Mouse (Mus musculus): Measurements from ENCODE around the gene Hils1. TPM values are rescaled to one million over a fixed set of nuclear protein-coding genes. Genes with fewer than 3 reads are reported as not detected.
"Not testable (repeated sequence)": the region's sequence is repeated elsewhere in the genome, so short reads cannot be mapped to it uniquely, and the experiment has no call there.

Hils1 gene
- polyA plus RNA-seq, 1 experiment from 2014 or later, result not detected

GRCm38 (mm10) chr11:94957693-94958064, 9.7 kb upstream of the Hils1 start:
- WGBS, result 83% methylated on average over 9 of the region's 9 CpGs
- Histone ChIP-seq H3K27me3 (ENCODE audit: control insufficient read depth, insufficient read depth, low read length) (no peaks in the 10 kb centered on the region), H3K9ac (replicated peaks; ENCODE audit: low read depth, low read length) (no peak overlapping the region), H3K9me3 (ENCODE audit: control insufficient read depth, low read depth, low read length) (no peaks in the 10 kb centered on the region), H3K36me3 (ENCODE audit: control insufficient read depth, insufficient read depth, low read length) (no peaks in the 10 kb centered on the region), H3K4me1 (ENCODE audit: control insufficient read depth, insufficient read depth, low read length) (peaks cover 13% of the 10 kb centered on the region; the same call in 1 of the 2 replicates), H3K27ac (ENCODE audit: low read length) (peak overlapping the region; percentile 55; the same call in 1 of the 2 replicates), H3K4me3 (ENCODE audit: low read depth, low read length) (no peak overlapping the region), H3K4me2 (replicated peaks; ENCODE audit: low read depth, low read length) (no peak overlapping the region)
- no peak for ATAC-seq (ENCODE audit: insufficient number of reproducible peaks, insufficient read depth, low FRiP score, low read depth)

DNA sequence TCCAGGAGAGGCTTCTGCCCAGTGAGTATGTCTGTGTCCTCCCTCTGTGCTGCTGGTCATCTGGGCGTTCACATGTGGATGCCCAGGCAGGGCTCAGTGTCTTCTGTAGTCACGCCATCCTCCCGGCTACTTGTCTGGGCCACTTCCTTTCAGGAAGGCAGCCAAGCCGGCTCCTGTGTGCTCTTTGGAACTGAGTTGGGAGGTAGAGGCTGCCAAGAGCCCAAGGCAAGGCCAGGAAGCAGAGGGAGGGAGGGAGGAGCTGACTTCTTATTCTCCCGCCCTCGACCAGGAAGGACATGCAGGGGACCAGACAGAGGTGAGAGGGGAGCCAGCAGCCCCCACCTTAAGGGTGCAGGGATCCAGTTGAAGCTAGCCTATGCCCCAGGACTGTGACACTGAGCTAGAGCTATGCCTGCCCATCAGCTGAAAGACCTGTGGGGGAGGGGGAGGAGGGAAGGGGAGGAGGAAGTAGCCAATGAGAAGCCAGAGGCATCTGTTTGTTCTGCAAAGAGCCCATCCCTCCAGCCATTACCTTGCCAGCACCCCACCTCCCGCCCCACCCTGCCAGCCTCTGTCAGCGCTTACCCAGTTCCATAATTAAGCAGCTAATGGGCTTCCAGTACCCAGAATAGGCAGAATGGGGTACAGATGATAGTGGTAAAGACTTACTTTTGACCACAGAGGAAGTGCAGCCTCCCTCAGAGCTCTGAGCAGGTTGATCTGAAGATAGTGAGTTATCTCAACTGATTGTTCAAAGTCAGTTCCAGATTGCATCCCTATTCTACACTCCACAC, 9.1 kb upstream of the Hils1 start:
- H3K4me1 ChIP-seq (ENCODE audit: control insufficient read depth, insufficient read depth, low read length), result peaks cover 14% of the 10 kb centered on the region; the same call in 1 of the 2 replicates
- H3K27me3 ChIP-seq (ENCODE audit: control insufficient read depth, insufficient read depth, low read length), result no peaks in the 10 kb centered on the region
- no peak overlapping the region for H3K4me3 ChIP-seq (ENCODE audit: low read depth, low read length)
- no peak overlapping the region for H3K9ac ChIP-seq (replicated peaks; ENCODE audit: low read depth, low read length)
- no peaks in the 10 kb centered on the region for H3K36me3 ChIP-seq (ENCODE audit: control insufficient read depth, insufficient read depth, low read length)
- 15% methylated on average over 8 of the region's 8 CpGs for WGBS
- H3K4me2 ChIP-seq (replicated peaks; ENCODE audit: low read depth, low read length), result no peak overlapping the region; the same call in 1 of the 2 replicates
- no peaks in the 10 kb centered on the region for H3K9me3 ChIP-seq (ENCODE audit: control insufficient read depth, low read depth, low read length)
- ATAC-seq (ENCODE audit: insufficient number of reproducible peaks, insufficient read depth, low FRiP score, low read depth), result peak; percentile 66; the same call in 1 of the 2 replicates
- H3K27ac ChIP-seq (ENCODE audit: low read length), result peak overlapping the region; percentile 55; the same call in 1 of the 2 replicates

DNA sequence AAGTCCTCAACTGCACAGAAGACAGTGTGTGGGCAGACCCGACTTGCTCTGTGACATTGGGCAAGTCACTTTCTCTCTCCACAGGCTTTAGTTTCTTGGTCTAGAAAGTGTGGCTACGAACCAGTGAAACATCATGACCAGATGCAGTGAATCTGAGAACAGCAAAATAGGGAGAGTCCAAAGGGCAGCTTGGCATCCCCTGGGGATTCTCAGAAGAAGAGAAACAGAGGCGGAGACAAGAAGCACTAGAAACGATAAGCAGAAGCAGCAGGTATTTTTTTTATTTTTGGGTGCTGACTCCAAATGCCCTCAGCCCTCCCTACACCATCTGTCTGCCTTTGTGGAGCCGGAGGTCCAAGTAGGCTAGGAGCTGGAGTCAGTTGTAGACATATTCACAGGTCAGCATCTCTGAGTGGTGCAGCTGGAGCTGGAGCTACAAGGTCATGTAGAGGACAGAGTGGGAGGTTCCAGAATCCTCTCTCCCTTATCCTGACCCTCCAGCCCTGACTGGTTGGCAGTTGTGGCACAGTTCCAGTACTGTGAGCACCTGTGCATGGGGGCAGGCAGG, 4.8 kb upstream of the Hils1 start:
- H3K27me3 ChIP-seq (ENCODE audit: control insufficient read depth, insufficient read depth, low read length), result no peaks in the 10 kb centered on the region
- H3K9ac ChIP-seq (replicated peaks; ENCODE audit: low read depth, low read length), result no peak overlapping the region
- no peak overlapping the region for H3K27ac ChIP-seq (ENCODE audit: low read length)
- H3K4me2 ChIP-seq (replicated peaks; ENCODE audit: low read depth, low read length), result no peak overlapping the region
- H3K4me1 ChIP-seq (ENCODE audit: control insufficient read depth, insufficient read depth, low read length), result peaks cover 17% of the 10 kb centered on the region; the same call in 1 of the 2 replicates
- no peaks in the 10 kb centered on the region for H3K9me3 ChIP-seq (ENCODE audit: control insufficient read depth, low read depth, low read length)
- H3K36me3 ChIP-seq (ENCODE audit: control insufficient read depth, insufficient read depth, low read length), result no peaks in the 10 kb centered on the region
- no peak overlapping the region for H3K4me3 ChIP-seq (ENCODE audit: low read depth, low read length)
- WGBS, result 60% methylated on average over 5 of the region's 5 CpGs
- 0 out of 2 replicates have a peak, but pooled peaks have one; percentile 21 for ATAC-seq (ENCODE audit: insufficient number of reproducible peaks, insufficient read depth, low FRiP score, low read depth)

- Histone ChIP-seq H3K9me3 (ENCODE audit: control insufficient read depth, low read depth, low read length) (no peaks in the 10 kb centered on the region), H3K27ac (ENCODE audit: low read length) (no peak overlapping the region), H3K4me1 (ENCODE audit: control insufficient read depth, insufficient read depth, low read length) (0 out of 2 replicates have a peak, but pooled peaks cover 3% of the 10 kb centered on the region), H3K36me3 (ENCODE audit: control insufficient read depth, insufficient read depth, low read length) (no peaks in the 10 kb centered on the region), H3K27me3 (ENCODE audit: control insufficient read depth, insufficient read depth, low read length) (no peaks in the 10 kb centered on the region), H3K4me3 (ENCODE audit: low read depth, low read length) (no peak overlapping the region), H3K4me2 (replicated peaks; ENCODE audit: low read depth, low read length) (no peak overlapping the region), H3K9ac (replicated peaks; ENCODE audit: low read depth, low read length) (no peak overlapping the region)
- WGBS, result 84% methylated on average over 7 of the region's 7 CpGs
- ATAC-seq (ENCODE audit: insufficient number of reproducible peaks, insufficient read depth, low FRiP score, low read depth), result no peak
These were observed 794 bp downstream of the Hils1 start for GRCm38 (mm10) chr11:94968187-94968586.

- ATAC-seq (ENCODE audit: insufficient number of reproducible peaks, insufficient read depth, low FRiP score, low read depth); H3K4me2 ChIP-seq (replicated peaks; ENCODE audit: low read depth, low read length); H3K27me3 ChIP-seq (ENCODE audit: control insufficient read depth, insufficient read depth, low read length); H3K9me3 ChIP-seq (ENCODE audit: control insufficient read depth, low read depth, low read length); H3K36me3 ChIP-seq (ENCODE audit: control insufficient read depth, insufficient read depth, low read length); H3K4me3 ChIP-seq (ENCODE audit: low read depth, low read length); H3K9ac ChIP-seq (replicated peaks; ENCODE audit: low read depth, low read length); H3K27ac ChIP-seq (ENCODE audit: low read length); H3K4me1 ChIP-seq (ENCODE audit: control insufficient read depth, insufficient read depth, low read length): not testable (repeated sequence)
- WGBS, result 89% methylated on average over 4 of the region's 4 CpGs
These were observed 2.3 kb downstream of the Hils1 start for GRCm38 (mm10) chr11:94969709-94970108.

DNA sequence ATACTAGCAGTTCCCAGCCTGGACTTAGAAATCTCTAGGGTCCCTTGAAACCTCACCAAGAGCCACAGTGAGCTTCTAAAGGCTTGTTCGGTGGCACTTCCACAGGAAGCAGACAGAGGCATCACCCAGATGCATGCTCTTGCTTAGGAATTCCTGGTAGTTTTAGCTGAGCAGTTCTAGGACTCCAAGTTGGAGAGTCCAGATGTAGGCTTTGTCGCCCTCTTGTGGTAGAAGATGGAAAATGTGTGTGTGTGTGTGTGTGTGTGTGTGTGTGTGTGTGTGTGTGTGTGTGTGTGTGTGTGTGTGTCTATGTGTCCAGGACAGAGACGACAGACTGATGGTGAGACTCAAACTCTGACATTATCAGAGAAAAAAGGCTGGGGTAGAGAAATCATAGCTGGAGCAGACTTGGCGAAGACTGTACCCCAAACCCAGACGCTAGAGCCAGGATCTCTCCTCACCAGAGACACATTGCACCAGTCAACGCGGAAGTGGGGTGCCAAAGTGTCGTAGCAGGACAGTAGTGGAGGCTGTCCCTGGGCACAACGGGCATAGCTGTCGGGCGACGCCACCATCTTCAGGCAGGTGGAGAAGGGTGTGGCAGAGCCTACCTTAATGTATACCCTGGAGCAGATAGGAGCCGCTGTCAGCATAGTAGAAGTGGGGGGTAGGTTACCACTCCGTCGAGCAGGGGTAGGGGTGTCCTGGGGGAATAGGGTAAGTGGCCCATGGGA, 3.0 kb downstream of the Hils1 start:
- H3K4me2 ChIP-seq (replicated peaks; ENCODE audit: low read depth, low read length), result no peak overlapping the region
- no peak overlapping the region for H3K4me3 ChIP-seq (ENCODE audit: low read depth, low read length)
- no peak overlapping the region for H3K27ac ChIP-seq (ENCODE audit: low read length)
- no peak overlapping the region for H3K9ac ChIP-seq (replicated peaks; ENCODE audit: low read depth, low read length)
- no peaks in the 10 kb centered on the region for H3K27me3 ChIP-seq (ENCODE audit: control insufficient read depth, insufficient read depth, low read length)
- H3K36me3 ChIP-seq (ENCODE audit: control insufficient read depth, insufficient read depth, low read length), result no peaks in the 10 kb centered on the region
- H3K9me3 ChIP-seq (ENCODE audit: control insufficient read depth, low read depth, low read length), result no peaks in the 10 kb centered on the region
- no peak for ATAC-seq (ENCODE audit: insufficient number of reproducible peaks, insufficient read depth, low FRiP score, low read depth)
- no peaks in the 10 kb centered on the region for H3K4me1 ChIP-seq (ENCODE audit: control insufficient read depth, insufficient read depth, low read length)
- 59% methylated on average over 15 of the region's 15 CpGs for WGBS

DNA sequence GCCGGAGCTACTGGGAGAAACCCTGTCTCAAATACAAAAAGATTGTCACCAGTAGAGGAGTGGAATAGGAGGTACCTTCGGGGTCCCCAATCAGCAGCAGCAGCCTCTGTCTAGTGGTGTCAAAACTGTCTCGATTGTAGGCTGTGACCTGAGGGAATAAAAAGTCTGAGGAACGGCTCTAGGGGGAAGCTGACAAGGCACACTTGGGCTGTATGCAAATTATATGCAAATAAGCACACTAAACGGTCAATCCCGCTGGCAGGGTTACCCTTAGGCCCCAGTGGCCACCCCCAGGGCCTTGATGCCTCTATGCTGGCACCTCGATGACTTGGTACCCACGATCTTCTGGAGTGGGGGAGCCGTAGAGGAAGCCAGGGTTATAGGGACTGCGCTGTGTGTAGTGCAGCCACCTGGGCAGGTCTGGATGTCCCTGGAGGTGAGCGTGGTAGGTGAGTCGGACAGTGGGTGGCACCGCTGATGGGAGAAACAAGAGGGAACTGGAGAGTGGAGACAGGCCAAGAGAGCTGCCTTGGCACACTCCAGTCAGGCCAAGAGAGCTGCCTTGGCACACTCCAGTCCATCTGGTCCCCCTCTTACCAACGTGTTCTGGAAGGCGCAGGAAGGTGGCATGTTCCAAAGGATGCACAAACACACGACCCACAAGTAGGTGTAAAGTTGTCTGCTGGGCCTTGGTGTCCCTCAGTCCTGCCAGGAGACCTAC, 4.7 kb downstream of the Hils1 start:
- Histone ChIP-seq H3K4me1 (ENCODE audit: control insufficient read depth, insufficient read depth, low read length) (no peaks in the 10 kb centered on the region), H3K9me3 (ENCODE audit: control insufficient read depth, low read depth, low read length) (no peaks in the 10 kb centered on the region), H3K27me3 (ENCODE audit: control insufficient read depth, insufficient read depth, low read length) (no peaks in the 10 kb centered on the region), H3K4me2 (replicated peaks; ENCODE audit: low read depth, low read length) (no peak overlapping the region), H3K36me3 (ENCODE audit: control insufficient read depth, insufficient read depth, low read length) (no peaks in the 10 kb centered on the region), H3K4me3 (ENCODE audit: low read depth, low read length) (no peak overlapping the region), H3K27ac (ENCODE audit: low read length) (no peak overlapping the region), H3K9ac (replicated peaks; ENCODE audit: low read depth, low read length) (no peak overlapping the region)
- no peak for ATAC-seq (ENCODE audit: insufficient number of reproducible peaks, insufficient read depth, low FRiP score, low read depth)
- WGBS, result 65% methylated on average over 16 of the region's 16 CpGs

DNA sequence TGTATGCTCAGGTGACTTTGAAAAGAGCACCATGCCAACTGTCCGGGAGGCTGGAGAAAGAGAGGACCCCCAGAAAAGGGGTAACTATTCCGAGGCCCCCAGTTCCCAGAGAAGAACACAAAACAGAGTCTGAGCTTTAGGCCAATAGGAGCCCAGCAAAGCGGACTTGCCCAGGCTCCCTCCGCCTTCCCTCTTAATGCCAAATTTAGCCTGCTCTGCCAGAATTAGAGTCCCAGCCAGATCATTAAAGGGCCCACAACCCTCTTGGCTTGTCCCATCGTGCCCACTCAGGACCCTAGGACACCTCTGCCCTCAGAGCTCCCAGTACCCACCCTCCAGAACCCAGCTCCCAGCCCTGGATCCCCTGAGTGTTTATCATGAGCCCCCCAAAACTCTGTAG, 5.5 kb downstream of the Hils1 start:
- H3K27me3 ChIP-seq (ENCODE audit: control insufficient read depth, insufficient read depth, low read length), result no peaks in the 10 kb centered on the region
- ATAC-seq (ENCODE audit: insufficient number of reproducible peaks, insufficient read depth, low FRiP score, low read depth), result no peak
- no peak overlapping the region for H3K9ac ChIP-seq (replicated peaks; ENCODE audit: low read depth, low read length)
- no peak overlapping the region for H3K4me2 ChIP-seq (replicated peaks; ENCODE audit: low read depth, low read length)
- no peaks in the 10 kb centered on the region for H3K9me3 ChIP-seq (ENCODE audit: control insufficient read depth, low read depth, low read length)
- H3K36me3 ChIP-seq (ENCODE audit: control insufficient read depth, insufficient read depth, low read length), result no peaks in the 10 kb centered on the region
- WGBS, result 69% methylated on average over 5 of the region's 5 CpGs
- H3K4me1 ChIP-seq (ENCODE audit: control insufficient read depth, insufficient read depth, low read length), result no peaks in the 10 kb centered on the region
- H3K27ac ChIP-seq (ENCODE audit: low read length), result no peak overlapping the region
- no peak overlapping the region for H3K4me3 ChIP-seq (ENCODE audit: low read depth, low read length)

All from stomach, embryonic 14.5 days (tissue).